In genomic region chr4:151138135-151138534, GRCm38 (mm10) we compare ENCODE assay signal across 9 mouse cellular contexts. TPM values are rescaled to one million over a fixed set of nuclear protein-coding genes. Genes with fewer than 3 reads are reported as not detected.
DNase-seq lines count a peak whose midpoint lies in the region; ATAC-seq lines count a peak whose summit lies in the region.
"Had no signal": no experiment of that assay in that cellular context is flagged by ENCODE, and none has a peak within 500 bp of the region (broad histone marks: within the 10 kb centered on the region; RNA-seq: fewer than 3 reads in every experiment).

No protein-coding gene starts in this region.

- H3K4me1 ChIP-seq in forebrain, embryonic 10.5 days = peaks cover 46% of the 10 kb centered on the region
- H3K4me1 ChIP-seq in forebrain, embryonic 11.5 days (replicated peaks; ENCODE audit: control insufficient read depth, insufficient read depth, low read length) = peaks cover 17% of the 10 kb centered on the region; the same call in 1 of the 2 replicates
- H3K4me1 ChIP-seq in hindbrain, embryonic 12.5 days = peaks cover 40% of the 10 kb centered on the region

- DNase-seq in forebrain, embryonic 10.5 days (ENCODE audit: extremely low spot score, low spot score) = no peak
- DNase-seq in forebrain, embryonic 11.5 days (ENCODE audit: low spot score) = no peak
- peak; percentile 58 for DNase-seq in right cerebral cortex, adult 18-20 months
- no peak for DNase-seq in right cerebral cortex, postnatal 14 days
- DNase-seq in yolk sac, embryonic 10.5 days (ENCODE audit: low spot score) = peak; percentile 33
- DNase-seq in spleen, adult 18-20 months = no peak

- no peak overlapping the region for H3K4me2 ChIP-seq in forebrain, embryonic 11.5 days (ENCODE audit: low read depth, low read length, severe bottlenecking)
- H3K4me2 ChIP-seq in hindbrain, embryonic 12.5 days (replicated peaks) = peak overlapping the region; percentile 52
- H3K4me2 ChIP-seq: embryonic facial prominence, embryonic 12.5 days had no signal

- no peaks in the 10 kb centered on the region for H3K9me3 ChIP-seq in forebrain, embryonic 10.5 days
- no peaks in the 10 kb centered on the region for H3K9me3 ChIP-seq in forebrain, embryonic 11.5 days (ENCODE audit: control insufficient read depth, low read length)
- H3K9me3 ChIP-seq in hindbrain, embryonic 12.5 days (replicated peaks) = no peaks in the 10 kb centered on the region
- H3K9me3 ChIP-seq: embryonic facial prominence, embryonic 12.5 days had no signal

- peak overlapping the region; percentile 42; the same call in 1 of the 2 replicates for H3K4me3 ChIP-seq in forebrain, embryonic 10.5 days
- no peak overlapping the region for H3K4me3 ChIP-seq in forebrain, embryonic 11.5 days (ENCODE audit: low read depth, low read length)
- no peak overlapping the region; the same call in 1 of the 2 replicates for H3K4me3 ChIP-seq in hindbrain, embryonic 12.5 days
- H3K4me3 ChIP-seq: embryonic facial prominence, embryonic 12.5 days had no signal

- no peak for ATAC-seq in forebrain, embryonic 11.5 days (replicated peaks; ENCODE audit: low FRiP score)
- no peak for ATAC-seq in hindbrain, embryonic 12.5 days (ENCODE audit: low FRiP score)
- no peak for ATAC-seq in erythroid progenitor cell, adult 5-6 weeks (replicated peaks; ENCODE audit: low FRiP score, poor library complexity, severe bottlenecking)

- no peak overlapping the region for H3K9ac ChIP-seq in forebrain, embryonic 11.5 days (ENCODE audit: low read length)
- peak overlapping the region; percentile 39; the same call in 1 of the 2 replicates for H3K9ac ChIP-seq in hindbrain, embryonic 12.5 days
- H3K9ac ChIP-seq: embryonic facial prominence, embryonic 12.5 days had no signal

- peaks cover 45% of the 10 kb centered on the region for H3K27me3 ChIP-seq in forebrain, embryonic 10.5 days (ENCODE audit: poor library complexity, severe bottlenecking)
- no peaks in the 10 kb centered on the region for H3K27me3 ChIP-seq in forebrain, embryonic 11.5 days (ENCODE audit: control insufficient read depth, insufficient read depth, low read length)
- peaks cover 24% of the 10 kb centered on the region for H3K27me3 ChIP-seq in hindbrain, embryonic 12.5 days

- no peaks in the 10 kb centered on the region for H3K36me3 ChIP-seq in forebrain, embryonic 10.5 days (replicated peaks)
- H3K36me3 ChIP-seq in forebrain, embryonic 11.5 days (ENCODE audit: control insufficient read depth, insufficient read depth, low read length) = no peaks in the 10 kb centered on the region
- no peaks in the 10 kb centered on the region for H3K36me3 ChIP-seq in hindbrain, embryonic 12.5 days
- H3K36me3 ChIP-seq: embryonic facial prominence, embryonic 12.5 days had no signal

- peak overlapping the region; percentile 88 for H3K27ac ChIP-seq in forebrain, embryonic 10.5 days
- H3K27ac ChIP-seq in forebrain, embryonic 11.5 days (ENCODE audit: low read depth, low read length) = no peak overlapping the region
- peak overlapping the region; percentile 97 for H3K27ac ChIP-seq in hindbrain, embryonic 12.5 days
- H3K27ac ChIP-seq: embryonic facial prominence, embryonic 12.5 days had no signal

- 42% methylated on average over 10 of the region's 10 CpGs for WGBS in forebrain, embryonic 10.5 days
- WGBS in forebrain, embryonic 11.5 days = 38% methylated on average over 10 of the region's 10 CpGs
- WGBS in hindbrain, embryonic 12.5 days = 28% methylated on average over 10 of the region's 10 CpGs

RNA-seq across cellular contexts. Expression of gene Gm13090, which starts 48.8 kb away (rescaled TPM):
- polyA plus RNA-seq in forebrain, embryonic 10.5 days (2016; fragmentation: Nextera tagmentation; extraction: Ambion mirVana) = not detected in 2 replicates
- 0.39 TPM in 1 of 2 replicates, not detected in the other for polyA plus RNA-seq in forebrain, embryonic 11.5 days (2014; fragmentation: Nextera tagmentation; extraction: Ambion mirVana)
- polyA plus RNA-seq in hindbrain, embryonic 12.5 days (2016; fragmentation: Nextera tagmentation; extraction: Ambion mirVana) = not detected in 2 replicates
- not detected in 2 replicates for total RNA-seq in erythroid progenitor cell, adult 5-6 weeks (2015; ENCODE audit: low replicate concordance)
- total RNA-seq in erythroid progenitor cell, adult 5-6 weeks (2017; ENCODE audit: low replicate concordance) = not detected in 2 replicates
- polyA plus RNA-seq: embryonic facial prominence, embryonic 12.5 days had no signal

Comparison
In these comparisons a context has a peak if more than half of its experiments do, and no peak if none do; other contexts are left out.
1. DNase-seq: peak in right cerebral cortex, adult 18-20 months (single experiment) and yolk sac, embryonic 10.5 days (single experiment); none in forebrain, embryonic 10.5 days (single experiment), forebrain, embryonic 11.5 days (single experiment), right cerebral cortex, postnatal 14 days (single experiment) and spleen, adult 18-20 months (0 of 2).